Mouse (Mus musculus) intestine, embryonic 15.5 days (tissue): ENCODE measurements around the gene Resp18. TPM values are rescaled to one million over a fixed set of nuclear protein-coding genes. Genes with fewer than 3 reads are reported as not detected.

Source experiments
- ATAC-seq: fragments of 200-750 bp; cut with Nextera tagmentation; 2 replicates; pipeline ENCODE4 v1.8.0; 2017; ENCODE audit warnings: moderate TSS enrichment, moderate library complexity
- H3K27ac ChIP-seq: fragments of 300-500 bp; sonication (generic); 2 replicates; pipeline ENCODE4 v1.5.1; 2015; ENCODE audit warnings: mild to moderate bottlenecking, inconsistent platforms
- H3K27me3 ChIP-seq: fragments of 300-500 bp; sonication (generic); replicated peaks from 2 replicates; pipeline ENCODE4 v1.6.1; 2015; ENCODE audit warnings: inconsistent platforms
- H3K36me3 ChIP-seq: fragments of 300-500 bp; sonication (generic); 2 replicates; pipeline ENCODE4 v1.6.1; 2015; ENCODE audit warnings: inconsistent platforms
- H3K4me1 ChIP-seq: fragments of 300-500 bp; sonication (generic); replicated peaks from 2 replicates; pipeline ENCODE4 v1.6.1; 2015; ENCODE audit warnings: inconsistent platforms
- H3K4me2 ChIP-seq: fragments of 300-500 bp; sonication (generic); replicated peaks from 2 replicates; pipeline ENCODE4 v1.6.1; 2015; ENCODE audit warnings: mild to moderate bottlenecking, inconsistent platforms
- H3K4me3 ChIP-seq: fragments of 300-500 bp; sonication (generic); replicated peaks from 2 replicates; pipeline ENCODE4 v1.5.1; 2015; ENCODE audit warnings: inconsistent platforms
- H3K9ac ChIP-seq: fragments of 300-500 bp; sonication (generic); 2 replicates; pipeline ENCODE4 v1.6.1; 2015; ENCODE audit warnings: inconsistent platforms
- H3K9me3 ChIP-seq: fragments of 300-500 bp; sonication (generic); 2 replicates; pipeline ENCODE4 v1.6.1; 2016; ENCODE audit warnings: inconsistent platforms
- whole genome bisulfite sequencing: fragments of 180-500 bp; shearing (Covaris S2); methylation state at CpG from one replicate; pipeline ENCODE4 v1.1.7; 2015; 5-methylcytosine and 5-hydroxymethylcytosine counted together
- polyA plus RNA-seq: library from polyadenylated mRNA; unstranded; fragments of >200 nt; fragmentation: Nextera tagmentation; extraction: Ambion mirVana; gene quantifications from 2 replicates; pipeline ENCODE4 v1.2.1, GENCODE M21; 2015

Resp18 gene
- polyA plus RNA-seq, 1 experiment from 2014 or later, result 13.8 TPM

DNA sequence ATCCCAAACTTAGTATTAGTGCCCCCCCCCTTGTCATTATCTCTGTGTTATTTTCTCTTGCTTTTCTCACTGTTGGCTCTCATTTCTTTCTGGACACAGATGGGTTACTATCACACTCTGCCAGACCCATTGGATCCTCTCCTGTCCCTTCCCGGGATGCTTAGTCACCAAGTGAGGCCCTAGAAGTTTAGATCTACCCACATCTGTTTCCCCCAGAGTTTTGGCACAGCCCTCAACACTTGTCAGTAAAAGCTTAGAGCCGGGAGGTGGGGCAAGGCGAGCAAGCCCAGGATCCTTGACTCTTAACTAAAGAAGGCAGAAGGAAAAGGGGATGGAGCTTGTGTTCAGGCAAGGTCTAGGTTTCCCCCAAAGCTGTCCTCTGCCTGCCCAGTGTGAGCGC lies 49.1 kb downstream of the Resp18 start:
- Histone ChIP-seq H3K9ac (no peak overlapping the region), H3K27ac (no peak overlapping the region), H3K36me3 (no peaks in the 10 kb centered on the region), H3K4me2 (no peak overlapping the region), H3K4me1 (0 out of 2 replicates have a peak, but pooled peaks cover 2% of the 10 kb centered on the region), H3K9me3 (no peaks in the 10 kb centered on the region), H3K4me3 (no peak overlapping the region), H3K27me3 (no peaks in the 10 kb centered on the region)
- 70% methylated on average over 4 of the region's 4 CpGs for WGBS
- ATAC-seq, result no peak

DNA sequence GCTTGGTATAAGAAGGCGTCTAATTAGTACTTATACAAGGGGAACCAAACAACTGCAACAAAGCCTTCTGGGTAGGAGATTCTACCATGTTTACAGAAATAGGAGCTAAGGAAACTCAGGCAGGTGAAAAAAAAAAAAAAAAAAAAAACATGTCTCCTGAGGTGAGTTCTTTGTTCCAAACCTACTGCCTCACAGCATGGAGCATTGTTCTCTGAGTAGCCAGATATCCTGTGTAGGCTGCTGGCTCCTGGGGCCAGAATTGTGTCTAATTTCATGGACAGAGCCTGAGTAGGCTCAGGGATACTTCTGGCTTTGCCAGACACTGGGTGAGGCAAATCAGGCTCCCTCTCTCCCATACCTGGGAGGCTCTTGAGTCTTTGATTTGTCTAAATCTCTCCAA lies 50.6 kb downstream of the Resp18 start:
- Histone ChIP-seq H3K9ac (no peak overlapping the region), H3K9me3 (no peaks in the 10 kb centered on the region), H3K4me1 (0 out of 2 replicates have a peak, but pooled peaks cover 2% of the 10 kb centered on the region), H3K27ac (no peak overlapping the region), H3K36me3 (no peaks in the 10 kb centered on the region), H3K4me2 (no peak overlapping the region), H3K27me3 (no peaks in the 10 kb centered on the region), H3K4me3 (no peak overlapping the region)
- 62% methylated on average over 1 of the region's 1 CpGs for WGBS
- ATAC-seq, result no peak

DNA sequence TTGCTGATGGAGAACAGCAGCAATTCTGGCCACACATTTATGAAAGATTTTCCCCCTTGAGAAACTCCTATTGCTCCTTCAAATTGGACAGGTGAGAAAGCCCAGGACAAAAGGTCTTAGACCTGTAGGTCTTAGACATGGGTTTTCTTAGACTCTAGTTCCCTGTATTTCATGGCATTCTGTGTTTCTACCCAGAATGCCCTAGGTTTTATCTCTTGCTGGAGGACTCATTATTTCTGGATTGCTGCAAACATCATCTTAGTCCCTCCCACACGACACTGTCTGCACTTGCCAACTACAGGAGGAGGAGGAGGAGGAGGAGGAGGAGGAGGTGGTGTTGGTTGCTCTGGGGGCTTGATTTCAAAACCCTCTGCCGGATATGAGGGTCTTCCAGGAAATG lies 52.1 kb downstream of the Resp18 start:
- no peaks in the 10 kb centered on the region for H3K4me1 ChIP-seq
- 0 out of 2 replicates have a peak, but pooled peaks cover 6% of the 10 kb centered on the region for H3K27me3 ChIP-seq
- H3K27ac ChIP-seq, result no peak overlapping the region
- 59% methylated on average over 2 of the region's 2 CpGs for WGBS
- no peak for ATAC-seq
- no peak overlapping the region for H3K4me2 ChIP-seq
- no peaks in the 10 kb centered on the region for H3K36me3 ChIP-seq
- no peak overlapping the region for H3K4me3 ChIP-seq
- H3K9ac ChIP-seq, result no peak overlapping the region
- no peaks in the 10 kb centered on the region for H3K9me3 ChIP-seq

DNA sequence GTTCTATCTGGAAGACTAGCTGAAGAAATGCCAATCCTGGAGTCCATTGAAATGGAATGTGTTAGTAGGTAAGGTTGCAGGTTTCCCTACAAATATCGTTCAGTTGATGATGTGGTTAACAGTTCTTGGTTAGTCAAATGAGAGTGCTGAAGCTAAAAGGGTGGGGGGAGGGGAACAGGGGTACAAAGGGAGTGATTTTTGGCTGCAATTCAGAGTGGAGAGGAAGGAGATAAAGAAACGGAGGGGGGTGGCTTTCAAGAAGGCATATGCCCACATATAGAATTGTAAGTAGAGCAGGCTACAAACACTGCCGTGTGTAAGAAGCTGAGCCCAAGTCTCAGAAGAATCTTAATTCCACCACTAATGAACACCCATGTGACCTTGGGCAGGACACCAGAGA lies 52.7 kb downstream of the Resp18 start:
- H3K36me3 ChIP-seq, result no peaks in the 10 kb centered on the region
- peaks cover 11% of the 10 kb centered on the region for H3K27me3 ChIP-seq
- 68% methylated on average over 3 of the region's 3 CpGs for WGBS
- H3K4me3 ChIP-seq, result no peak overlapping the region
- no peak overlapping the region for H3K4me2 ChIP-seq
- H3K9ac ChIP-seq, result no peak overlapping the region
- H3K27ac ChIP-seq, result no peak overlapping the region
- H3K9me3 ChIP-seq, result no peaks in the 10 kb centered on the region
- no peaks in the 10 kb centered on the region for H3K4me1 ChIP-seq
- ATAC-seq, result no peak

DNA sequence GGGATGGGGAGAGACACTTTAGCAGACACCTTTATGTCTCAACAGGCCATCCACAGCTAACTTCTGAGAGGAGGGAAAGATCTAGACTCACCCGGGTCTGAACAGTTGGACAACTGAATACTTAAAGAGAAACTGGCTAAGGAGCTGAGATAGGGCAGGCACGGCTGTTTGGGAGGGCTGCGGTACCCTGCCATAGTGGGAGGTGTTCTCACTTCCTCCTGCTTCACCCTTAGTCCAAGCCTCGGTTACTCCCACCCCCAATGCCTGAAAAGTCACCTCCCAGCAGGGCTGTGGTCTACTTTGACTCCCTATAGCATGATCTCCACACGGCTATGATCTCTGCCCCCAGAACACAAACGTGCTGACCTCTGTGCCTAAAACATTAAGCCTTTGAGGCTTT lies 54.7 kb downstream of the Resp18 start:
- peaks cover 9% of the 10 kb centered on the region for H3K4me1 ChIP-seq
- H3K4me3 ChIP-seq, result no peak overlapping the region
- H3K36me3 ChIP-seq, result no peaks in the 10 kb centered on the region
- WGBS, result 65% methylated on average over 6 of the region's 6 CpGs
- H3K9ac ChIP-seq, result no peak overlapping the region
- no peak overlapping the region for H3K27ac ChIP-seq
- H3K4me2 ChIP-seq, result no peak overlapping the region
- H3K27me3 ChIP-seq, result peaks cover 25% of the 10 kb centered on the region
- no peaks in the 10 kb centered on the region for H3K9me3 ChIP-seq
- ATAC-seq, result no peak

DNA sequence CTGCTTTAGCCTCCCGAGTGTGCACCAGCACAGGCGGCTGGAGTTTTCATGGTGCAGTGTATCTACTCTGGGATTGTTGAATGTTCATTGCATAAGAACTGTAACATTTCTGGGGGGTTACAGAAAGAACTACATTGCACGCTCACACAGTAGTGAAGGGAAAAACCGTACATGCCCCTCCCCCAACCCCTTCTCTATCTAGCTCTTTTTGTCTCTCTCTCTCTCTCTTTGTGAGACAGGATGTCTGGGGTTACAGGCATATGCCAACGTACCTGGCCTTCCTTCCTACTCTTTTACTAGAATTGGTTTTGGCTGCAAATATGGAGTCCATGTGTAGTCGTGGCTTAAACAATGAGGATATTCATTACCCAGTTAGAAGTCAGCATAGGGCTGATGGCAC lies 55.3 kb downstream of the Resp18 start:
- Histone ChIP-seq H3K4me1 (peaks cover 14% of the 10 kb centered on the region), H3K36me3 (no peaks in the 10 kb centered on the region), H3K9ac (no peak overlapping the region), H3K4me2 (no peak overlapping the region), H3K9me3 (no peaks in the 10 kb centered on the region), H3K4me3 (no peak overlapping the region), H3K27ac (no peak overlapping the region), H3K27me3 (peaks cover 27% of the 10 kb centered on the region)
- 80% methylated on average over 6 of the region's 6 CpGs for WGBS
- ATAC-seq, result no peak

Other genes with a start within 250 kb of the Resp18 start
- 8.7 and 9.7 TPM in 2 replicates for gene Nhej1, start 153.2 kb downstream of the Resp18 start, polyA plus RNA-seq
- 1.2 and 1.3 TPM in 2 replicates for gene Slc23a3, start 144.5 kb downstream of the Resp18 start, polyA plus RNA-seq
- 42.5 and 43.4 TPM in 2 replicates for gene Cnppd1, start 135.7 kb downstream of the Resp18 start, polyA plus RNA-seq
- 49.5 and 51.1 TPM in 2 replicates for gene Retreg2, start 135.6 kb downstream of the Resp18 start, polyA plus RNA-seq
- gene Zfand2b, start 109.8 kb downstream of the Resp18 start, polyA plus RNA-seq, result 45.6 and 45.7 TPM in 2 replicates
- gene Abcb6, start 98.0 kb downstream of the Resp18 start, polyA plus RNA-seq, result 26.1 and 26.6 TPM in 2 replicates
- gene Ankzf1, start 86.3 kb downstream of the Resp18 start, polyA plus RNA-seq, result 25.2 TPM in 2 replicates
- 27.6 and 28.3 TPM in 2 replicates for gene Atg9a, start 86.2 kb downstream of the Resp18 start, polyA plus RNA-seq
- 11.9 and 12.2 TPM in 2 replicates for gene Glb1l, start 67.6 kb downstream of the Resp18 start, polyA plus RNA-seq
- gene Stk16, start 67.6 kb downstream of the Resp18 start, polyA plus RNA-seq, result 110 and 122 TPM in 2 replicates
- gene Tuba4a, start 58.5 kb downstream of the Resp18 start, polyA plus RNA-seq, result 122 and 131 TPM in 2 replicates
- not detected in 2 replicates for gene A630095N17Rik, start 46.3 kb downstream of the Resp18 start, polyA plus RNA-seq
- 25.5 and 26.2 TPM in 2 replicates for gene Dnajb2, start 42.0 kb downstream of the Resp18 start, polyA plus RNA-seq
- 3.2 and 3.6 TPM in 2 replicates for gene Ptprn, start 13.9 kb downstream of the Resp18 start, polyA plus RNA-seq
- 131 and 145 TPM in 2 replicates for gene Dnpep, start 39.6 kb upstream of the Resp18 start, polyA plus RNA-seq
- gene Des, start 81.9 kb upstream of the Resp18 start, polyA plus RNA-seq, result 105 and 111 TPM in 2 replicates
- gene Speg, start 96.9 kb upstream of the Resp18 start, polyA plus RNA-seq, result 35.6 and 39.3 TPM in 2 replicates
- gene Gmppa, start 157.5 kb upstream of the Resp18 start, polyA plus RNA-seq, result 98.9 and 103 TPM in 2 replicates
- gene Asic4, start 172.0 kb upstream of the Resp18 start, polyA plus RNA-seq, result 2.6 and 2.7 TPM in 2 replicates
- gene Chpf, start 200.9 kb upstream of the Resp18 start, polyA plus RNA-seq, result 35.9 and 36.9 TPM in 2 replicates
- gene Tmem198, start 201.1 kb upstream of the Resp18 start, polyA plus RNA-seq, result 2.2 and 2.4 TPM in 2 replicates
- gene Obsl1, start 228.0 kb upstream of the Resp18 start, polyA plus RNA-seq, result 70.3 and 70.5 TPM in 2 replicates
- 5.2 and 8.9 TPM in 2 replicates for gene Inha, start 228.7 kb upstream of the Resp18 start, polyA plus RNA-seq
- gene Stk11ip, start 243.1 kb upstream of the Resp18 start, polyA plus RNA-seq, result 18.2 and 18.9 TPM in 2 replicates